Mouse (Mus musculus) urinary bladder, postnatal 4 days (tissue): ENCODE measurements at regions not wholly inside any gene's neighbourhood (a gene's known extent, or its start where the extent isn't known, plus 50 kb on each side); places are given as distances from the start of the nearest gene placed in this dataset.

Experiments used
- DNase-seq, 2 experiments: peaks; one replicate each; pipeline ENCODE4 v3.0.0; 2021 to 2022; ENCODE audit warnings: low spot score in 2 of 2

- DNase-seq, result no peak
Measured at GRCm38 (mm10) chr19:14676929-14677328, 79.1 kb upstream of the Tle4 start.

- no peak for DNase-seq
Measured at GRCm38 (mm10) chr19:14670821-14671104, 72.9 kb upstream of the Tle4 start.

GRCm38 (mm10) chr19:14670078-14670820 is 72.4 kb upstream of the Tle4 start:
- no peak for DNase-seq

DNA sequence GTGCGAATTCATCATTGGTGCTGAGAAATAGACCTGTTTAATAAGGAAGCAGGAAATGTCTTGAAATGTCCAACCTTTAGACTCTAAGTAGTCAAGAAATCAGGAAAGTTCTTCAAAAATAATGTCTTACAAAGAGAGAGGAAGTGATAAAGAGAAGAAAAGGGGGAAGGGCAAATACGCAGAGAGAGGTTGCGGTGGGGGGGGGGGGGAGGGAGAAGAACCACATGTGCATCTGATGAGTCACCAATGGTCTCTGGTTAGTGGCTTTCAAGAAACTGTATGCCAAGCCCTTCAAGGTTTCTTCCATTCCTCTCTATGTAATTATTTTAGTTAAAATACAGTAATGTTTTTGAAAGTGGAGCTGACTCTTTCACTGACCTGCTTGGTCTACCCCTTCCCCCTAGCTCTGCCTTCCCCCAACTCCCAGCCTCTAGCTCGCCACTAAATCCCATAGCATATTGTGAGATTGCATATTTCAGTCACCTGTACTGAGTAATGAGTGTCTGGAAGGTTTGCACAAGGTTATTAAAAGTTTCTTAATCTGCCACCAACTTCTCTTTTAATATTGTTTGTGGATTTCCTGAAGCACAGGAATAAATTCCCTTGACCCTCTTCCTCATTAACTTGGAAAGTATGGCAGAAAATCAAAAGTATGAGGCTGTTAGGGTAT is 70.8 kb upstream of the Tle4 start:
- no peak for DNase-seq

GRCm38 (mm10) chr19:14664682-14665417 is 67.0 kb upstream of the Tle4 start:
- no peak for DNase-seq

GRCm38 (mm10) chr19:14664096-14664586 is 66.3 kb upstream of the Tle4 start:
- DNase-seq, result no peak

DNA sequence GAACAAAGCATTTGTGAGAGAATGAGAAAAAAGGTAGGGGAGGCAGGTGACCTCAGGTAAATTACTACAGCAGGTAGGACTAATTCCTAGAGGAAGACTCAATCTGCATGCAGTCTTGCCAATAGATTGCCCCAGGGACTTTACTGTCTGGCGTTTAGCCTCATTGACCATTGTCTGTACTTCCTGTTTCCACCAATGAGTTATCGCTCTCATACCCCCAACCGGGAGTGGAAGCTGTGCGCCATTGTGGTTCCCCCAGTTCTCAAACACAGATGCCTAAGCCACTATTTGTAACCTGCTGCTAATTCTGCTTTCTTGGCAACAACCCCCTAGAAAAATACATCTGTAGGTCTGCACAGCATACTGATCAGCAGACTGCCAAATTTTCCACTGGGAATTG is 65.5 kb upstream of the Tle4 start:
- no peak for DNase-seq

DNA sequence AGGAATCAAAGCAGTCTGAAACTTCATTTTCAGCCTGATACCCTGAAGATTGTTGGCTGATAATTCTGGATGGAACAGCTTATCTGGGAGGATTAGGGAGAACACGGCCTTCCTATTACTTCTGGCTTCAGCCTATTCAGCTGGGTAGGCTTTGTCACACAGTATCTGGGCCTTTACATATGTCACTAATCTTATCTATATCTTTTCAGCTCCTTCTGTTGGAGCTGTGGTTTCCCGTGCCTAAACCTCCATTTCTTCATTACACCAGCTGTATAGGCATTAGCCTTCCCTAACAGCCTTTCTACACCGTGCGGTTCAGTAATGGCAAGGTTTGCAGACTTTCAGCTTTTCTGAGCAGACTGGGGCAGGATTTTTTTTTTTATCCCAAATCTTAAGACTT is 61.9 kb upstream of the Tle4 start:
- DNase-seq, result no peak

GRCm38 (mm10) chr19:14658479-14658878 is 60.6 kb upstream of the Tle4 start:
- DNase-seq, result no peak

- DNase-seq, result no peak
Measured at GRCm38 (mm10) chr19:14656022-14656388, 58.2 kb upstream of the Tle4 start.

GRCm38 (mm10) chr19:14655302-14656021 is 57.6 kb upstream of the Tle4 start:
- no peak for DNase-seq
